Mouse (Mus musculus) CH12.LX (cell line): Measurements from ENCODE around the gene Dazap1. TPM values are rescaled to one million over a fixed set of nuclear protein-coding genes. Genes with fewer than 3 reads are reported as not detected.
A peak's percentile ranks its signal among the peaks of the same experiment; 100 is the strongest.

Experiments
- DNase-seq: peaks from one replicate; pipeline ENCODE4 v3.0.0-alpha.2; 2013; ENCODE audit errors: extremely low read depth
- H3K27ac ChIP-seq: 2 replicates; pipeline ENCODE4 v1.5.1; 2012; ENCODE audit warnings: low read depth, mild to moderate bottlenecking, control low read depth, moderate library complexity; ENCODE audit not compliant: insufficient read depth
- H3K27me3 ChIP-seq: replicated peaks from 2 replicates; pipeline ENCODE3; 2012; ENCODE audit warnings: inconsistent platforms
- H3K36me3 ChIP-seq, 2 experiments: replicated peaks in 1 of 2; 2 replicates each; pipeline versions ENCODE3 to v1.6.1; 2012; ENCODE audit warnings: inconsistent platforms in 1 of 2, low read length in 1 of 2, mild to moderate bottlenecking in 1 of 2, mixed read lengths in 1 of 2, moderate library complexity in 1 of 2; ENCODE audit not compliant: control insufficient read depth in 1 of 2, insufficient read depth in 1 of 2
- H3K4me1 ChIP-seq, 2 experiments: 2 replicates each; pipeline ENCODE4 v1.6.1; 2012; ENCODE audit warnings: inconsistent platforms in 1 of 2, moderate library complexity in 1 of 2; ENCODE audit not compliant: insufficient read depth in 2 of 2, control insufficient read depth in 1 of 2
- H3K4me2 ChIP-seq: 2 replicates; pipeline ENCODE4 v1.6.1; 2012; ENCODE audit warnings: low read depth, mild to moderate bottlenecking, control low read depth; ENCODE audit not compliant: poor library complexity, insufficient read depth, severe bottlenecking
- H3K4me3 ChIP-seq, 3 experiments: fragments of 150-350 bp in 1 of 3; sonication (generic) in 1 of 3; replicated peaks in 1 of 3; 2 replicates each; pipeline versions ENCODE3 to v1.5.1; 2011 to 2012; ENCODE audit warnings: low read depth in 2 of 3, low read length in 2 of 3, mild to moderate bottlenecking in 2 of 3, moderate library complexity in 2 of 3, control low read depth in 1 of 3, improper control_type of control experiment in 1 of 3, inconsistent platforms in 1 of 3, mixed read lengths in 1 of 3; ENCODE audit not compliant: poor library complexity in 1 of 3
- H3K79me2 ChIP-seq: replicated peaks from 2 replicates; pipeline ENCODE4 v1.6.1; 2012; ENCODE audit warnings: mild to moderate bottlenecking, moderate library complexity; ENCODE audit not compliant: control insufficient read depth, poor library complexity, insufficient read depth, severe bottlenecking; ENCODE audit errors: extremely low read depth
- H3K9ac ChIP-seq: 2 replicates; pipeline ENCODE4 v1.6.1; 2012; ENCODE audit warnings: low read depth, mild to moderate bottlenecking, control low read depth, moderate library complexity; ENCODE audit not compliant: insufficient read depth
- H3K9me3 ChIP-seq: replicated peaks from 2 replicates; pipeline ENCODE3; 2012; ENCODE audit warnings: low read length, inconsistent platforms, mixed read lengths
- BHLHE40 ChIP-seq: IDR thresholded peaks from 2 replicates; pipeline ENCODE4 v1.6.1; 2011; ENCODE audit warnings: mild to moderate bottlenecking, low read depth, low read length, improper control_type of control experiment
- CHD1 ChIP-seq: IDR thresholded peaks from 2 replicates; pipeline ENCODE4 v1.6.1; 2012; ENCODE audit warnings: low read depth, low read length, improper control_type of control experiment, inconsistent platforms
- CHD2 ChIP-seq: IDR thresholded peaks from 2 replicates; pipeline ENCODE4 v1.6.1; 2011; ENCODE audit warnings: low read length, improper control_type of control experiment
- CTCF ChIP-seq, 2 experiments: IDR thresholded peaks in 1 of 2; conservative IDR thresholded peaks in 1 of 2; 2 replicates each; pipeline ENCODE4 v1.5.1; 2011 to 2012; ENCODE audit warnings: low read depth in 2 of 2, low read length in 2 of 2, improper control_type of control experiment in 1 of 2, inconsistent platforms in 1 of 2, mild to moderate bottlenecking in 1 of 2, moderate library complexity in 1 of 2
- E2F4 ChIP-seq: IDR thresholded peaks from 2 replicates; pipeline ENCODE4 v1.6.1; 2011; ENCODE audit warnings: low read depth, low read length, improper control_type of control experiment; ENCODE audit not compliant: insufficient replicate concordance
- ETS1 ChIP-seq: conservative IDR thresholded peaks from 2 replicates; pipeline ENCODE4 v1.6.1; 2012; ENCODE audit warnings: low read depth, mild to moderate bottlenecking, inconsistent platforms, low read length, improper control_type of control experiment, moderate library complexity
- GABPA ChIP-seq: IDR thresholded peaks from 2 replicates; pipeline ENCODE4 v1.6.1; 2012; ENCODE audit warnings: low read depth, low read length, improper control_type of control experiment, inconsistent platforms; ENCODE audit not compliant: insufficient replicate concordance
- HCFC1 ChIP-seq: IDR thresholded peaks from 2 replicates; pipeline ENCODE4 v1.6.1; 2012; ENCODE audit warnings: low read depth, mild to moderate bottlenecking, inconsistent platforms, low read length, improper control_type of control experiment
- IRF4 ChIP-seq: IDR thresholded peaks from 2 replicates; pipeline ENCODE4 v1.6.1; 2014; ENCODE audit warnings: low read depth, mild to moderate bottlenecking, inconsistent platforms, low read length, improper control_type of control experiment
- JUND ChIP-seq: conservative IDR thresholded peaks from 2 replicates; pipeline ENCODE4 v1.6.1; 2011; ENCODE audit warnings: low read depth, low read length, improper control_type of control experiment
- KAT2A ChIP-seq: IDR thresholded peaks from 2 replicates; pipeline ENCODE4 v1.6.1; 2012; ENCODE audit warnings: low read length, improper control_type of control experiment, inconsistent platforms; ENCODE audit not compliant: insufficient replicate concordance
- MAX ChIP-seq: IDR thresholded peaks from 2 replicates; pipeline ENCODE4 v1.6.1; 2011; ENCODE audit warnings: low read length, improper control_type of control experiment
- MEF2A ChIP-seq: IDR thresholded peaks from 2 replicates; pipeline ENCODE4 v1.6.1; 2014; ENCODE audit warnings: low read depth, mild to moderate bottlenecking, inconsistent platforms, low read length, improper control_type of control experiment, borderline replicate concordance
- MXI1 ChIP-seq: IDR thresholded peaks from 2 replicates; pipeline ENCODE4 v1.6.1; 2011; ENCODE audit warnings: mild to moderate bottlenecking, low read depth, low read length, improper control_type of control experiment
- MYC ChIP-seq: IDR thresholded peaks from 2 replicates; pipeline ENCODE4 v1.6.1; 2011; ENCODE audit warnings: low read depth, mild to moderate bottlenecking, improper control_type of control experiment, low read length
- NELFE ChIP-seq: IDR thresholded peaks from 2 replicates; pipeline ENCODE4 v1.6.1; 2011; ENCODE audit warnings: low read depth, low read length, improper control_type of control experiment
- NRF1 ChIP-seq: IDR thresholded peaks from 2 replicates; pipeline ENCODE4 v1.6.1; 2014; ENCODE audit warnings: low read depth, mild to moderate bottlenecking, inconsistent platforms, low read length, improper control_type of control experiment, moderate library complexity
- PAX5 ChIP-seq: IDR thresholded peaks from 2 replicates; pipeline ENCODE4 v1.6.1; 2012; ENCODE audit warnings: low read length, inconsistent platforms, mixed read lengths
- POLR2A ChIP-seq: IDR thresholded peaks from 2 replicates; pipeline ENCODE4 v1.6.1; 2011; ENCODE audit warnings: low read depth, mild to moderate bottlenecking, improper control_type of control experiment, low read length
- RAD21 ChIP-seq: IDR thresholded peaks from 2 replicates; pipeline ENCODE4 v1.6.1; 2011; ENCODE audit warnings: low read depth, mild to moderate bottlenecking, low read length, improper control_type of control experiment, moderate library complexity
- RCOR1 ChIP-seq: conservative IDR thresholded peaks from 2 replicates; pipeline ENCODE4 v1.6.1; 2012; ENCODE audit warnings: low read depth, mild to moderate bottlenecking, inconsistent platforms, low read length, improper control_type of control experiment
- SMC3 ChIP-seq: IDR thresholded peaks from 2 replicates; pipeline ENCODE4 v1.6.1; 2011; ENCODE audit warnings: low read depth, low read length, improper control_type of control experiment
- TBP ChIP-seq: conservative IDR thresholded peaks from 2 replicates; pipeline ENCODE4 v1.6.1; 2011; ENCODE audit warnings: low read depth, low read length, improper control_type of control experiment
- TCF12 ChIP-seq: IDR thresholded peaks from 2 replicates; pipeline ENCODE4 v1.6.1; 2014; ENCODE audit warnings: low read depth, mild to moderate bottlenecking, inconsistent platforms, low read length, improper control_type of control experiment
- UBTF ChIP-seq: IDR thresholded peaks from 2 replicates; pipeline ENCODE4 v1.6.1; 2012; ENCODE audit warnings: low read depth, mild to moderate bottlenecking, inconsistent platforms, low read length, improper control_type of control experiment, moderate library complexity
- USF1 ChIP-seq: IDR thresholded peaks from 2 replicates; pipeline ENCODE4 v1.6.1; 2014; ENCODE audit warnings: low read depth, mild to moderate bottlenecking, inconsistent platforms, low read length, improper control_type of control experiment
- USF2 ChIP-seq: conservative IDR thresholded peaks from 2 replicates; pipeline ENCODE4 v1.6.1; 2011; ENCODE audit warnings: low read depth, low read length, improper control_type of control experiment
- ZC3H11A ChIP-seq: IDR thresholded peaks from 2 replicates; pipeline ENCODE4 v1.6.1; 2012; ENCODE audit warnings: low read depth, mild to moderate bottlenecking, inconsistent platforms, low read length, improper control_type of control experiment
- ZMIZ1 ChIP-seq: IDR thresholded peaks from 2 replicates; pipeline ENCODE4 v1.6.1; 2012; ENCODE audit warnings: low read depth, mild to moderate bottlenecking, inconsistent platforms, low read length, improper control_type of control experiment
- ZNF384 ChIP-seq: IDR thresholded peaks from 2 replicates; pipeline ENCODE4 v1.6.1; 2012; ENCODE audit warnings: low read depth, low read length, improper control_type of control experiment, inconsistent platforms
- dilution Hi-C: fragments of 300-500 bp; cut with MboI; formaldehyde crosslinking; loops from 2 replicates; pipeline ENCODE4 v1.14.3; 2020; ENCODE audit warnings: low sequenced_read_pairs; ENCODE audit not compliant: extremely low pct_unique_long_range_greater_than_20kb, extremely low pct_ligation_motif_present
- in situ Hi-C: fragments of 300-500 bp; cut with MboI; formaldehyde crosslinking; loops from 3 replicates; pipeline ENCODE4 v1.14.3; 2019; ENCODE audit warnings: low sequenced_read_pairs, low pct_ligation_motif_present, low pct_unique_long_range_greater_than_20kb, mixed read lengths
- polyA plus RNA-seq: library from polyadenylated mRNA; unstranded; fragments of >175 nt; gene quantifications from 2 replicates; pipeline ENCODE4 v1.2.1, GENCODE M21; 2012; ENCODE audit warnings: low read depth; ENCODE audit not compliant: insufficient read length
- total RNA-seq, 2 experiments: library from RNA; depleted of rRNA; stranded (reverse); fragments of 300-350 nt in 1 of 2; fragments of >200 nt in 1 of 2; gene quantifications; 2 replicates each; pipeline ENCODE4 v1.2.3; 2012 to 2014

Dazap1 gene
- total and polyA plus RNA-seq, 3 experiments: 162 to 236 (median 187) TPM

DNA sequence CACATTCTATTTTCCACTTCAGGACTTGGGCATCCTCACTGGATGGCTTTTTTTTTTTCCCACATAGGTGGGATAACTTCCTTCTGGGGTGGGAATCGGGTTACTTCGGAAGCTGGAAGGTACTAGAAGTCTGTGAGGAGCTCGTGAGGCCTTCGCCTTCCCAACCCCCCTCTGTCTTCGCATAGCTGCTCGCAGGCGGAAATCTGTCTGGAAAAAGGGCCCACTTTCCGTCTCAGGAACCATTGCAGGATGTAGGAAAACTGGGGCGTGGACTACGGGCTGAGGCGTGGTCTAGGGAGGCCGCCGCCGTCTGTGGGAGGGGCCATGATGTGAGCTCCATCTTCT, 35.2 kb upstream of the Dazap1 start:
- Histone ChIP-seq H3K4me2 (peak overlapping the region; percentile 33), H3K27ac (no peak overlapping the region), H3K4me3 (peak overlapping the region; percentile 41 to 84 (median 51)), H3K79me2 (no peaks in the 10 kb centered on the region; the same call in 1 of the 2 replicates), H3K36me3 (peaks cover 12 to 33% of the 10 kb centered on the region in 2 experiments), H3K9ac (peak overlapping the region; percentile 44; the same call in 1 of the 2 replicates)
- dilution Hi-C loops: no loop called here
- no peak for TF ChIP-seq MAX
- no peak for TF ChIP-seq RCOR1
- TF ChIP-seq, all 38 proteins: peak for 0
- no peaks in the 10 kb centered on the region for H3K9me3 ChIP-seq
- H3K27me3 ChIP-seq: peaks cover 12% of the 10 kb centered on the region
- H3K4me1 ChIP-seq: peaks cover 6 to 18% of the 10 kb centered on the region in 2 experiments
- no peak for DNase-seq
- in situ Hi-C loops: no loop called here

DNA sequence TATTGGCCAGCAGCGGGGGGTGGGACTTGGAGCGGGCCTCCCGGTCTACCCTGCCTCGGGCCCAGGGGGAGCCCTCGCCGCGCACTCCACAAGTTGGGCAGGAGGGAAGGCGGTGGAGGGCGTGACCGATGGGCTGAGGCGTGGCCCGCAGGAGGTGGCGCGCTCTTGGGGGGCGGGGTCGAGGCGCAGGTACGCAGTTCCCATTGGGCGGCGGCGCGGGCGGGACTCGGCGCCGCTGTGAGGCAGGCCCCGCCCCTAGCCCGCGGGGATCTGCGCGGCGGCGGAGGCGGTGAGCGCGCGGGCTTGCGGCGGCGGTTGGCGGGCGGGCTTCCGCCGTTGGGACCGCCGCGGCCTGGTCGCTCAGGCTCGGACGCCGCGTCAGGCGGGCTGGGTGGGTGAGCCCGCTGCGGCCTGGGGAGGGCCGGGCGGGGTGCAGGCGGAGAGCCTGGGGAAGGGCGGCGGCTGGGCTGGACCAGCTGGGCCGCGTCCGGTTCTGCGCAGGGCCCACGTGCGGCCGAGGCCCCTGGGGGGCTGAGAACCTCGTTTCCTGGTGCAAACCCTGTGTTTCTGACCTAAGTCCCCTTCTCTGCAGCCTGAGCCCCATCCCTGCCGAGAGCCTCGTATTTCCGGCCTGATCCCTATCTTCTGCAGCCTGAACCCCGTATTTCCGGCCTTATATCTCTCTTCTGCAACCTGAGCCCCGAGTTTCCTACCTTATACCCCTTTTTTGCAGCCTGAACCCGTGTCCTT, 34.7 kb upstream of the Dazap1 start, which contains the start of gene Mum1:
Mum1 (plus strand) TSS at position 19 of the 750 bp plus-strand sequence.
- peaks cover 8% of the 10 kb centered on the region for H3K27me3 ChIP-seq
- in situ Hi-C loops (no loop called here), dilution Hi-C loops (no loop called here)
- peak within 1 kb of the TSS; percentile 82 for H3K4me2 ChIP-seq
- peak within 1 kb of the TSS; percentile 76 to 90 (median 84) for H3K4me3 ChIP-seq
- DNase-seq: peak; percentile 98
- H3K36me3 ChIP-seq: peaks cover 15 to 37% of the 10 kb centered on the region in 2 experiments
- H3K9ac ChIP-seq: peak within 1 kb of the TSS; percentile 75
- H3K4me1 ChIP-seq: peaks cover 6 to 18% of the 10 kb centered on the region in 2 experiments
- H3K79me2 ChIP-seq: no peaks in the 10 kb centered on the region; the same call in 1 of the 2 replicates
- H3K9me3 ChIP-seq: no peaks in the 10 kb centered on the region
- H3K27ac ChIP-seq: no peak within 1 kb of the TSS
- TF ChIP-seq TCF12 (0 out of 2 replicates have a peak, but pooled peaks have one; percentile 17), MYC (peak; percentile 28; the same call in 1 of the 2 replicates), ETS1 (no peak), CHD2 (no peak), HCFC1 (no peak; the same call in 1 of the 2 replicates), KAT2A (no peak), MEF2A (no peak), POLR2A (peak; percentile 62), MAX (0 out of 2 replicates have a peak, but pooled peaks have one; percentile 51), UBTF (no peak), RAD21 (no peak), IRF4 (no peak), CHD1 (no peak), ZNF384 (no peak), USF2 (no peak), USF1 (no peak), PAX5 (no peak), CTCF (conservative IDR thresholded peaks at IDR 0.05 in 1 of 2, IDR thresholded peaks at IDR 0.05 in 1 of 2; ENCODE audit: low read depth in 2 of 2, low read length in 2 of 2) (peak in 1 of 2 experiments; percentile 29; a peak in 2 of 4 replicates), JUND (no peak), NRF1 (peak; percentile 51; the same call in 1 of the 2 replicates), SMC3 (no peak), BHLHE40 (peak; percentile 55; the same call in 1 of the 2 replicates), GABPA (no peak), MXI1 (peak; percentile 90), ZMIZ1 (no peak), E2F4 (no peak), TBP (no peak), ZC3H11A (no peak), NELFE (no peak)
